Mouse (Mus musculus): ENCODE measurements around the gene Gm8926.
"Not testable (repeated sequence)": the region's sequence is repeated elsewhere in the genome, so short reads cannot be mapped to it uniquely, and the experiment has no call there.

- not testable (repeated sequence) for TF ChIP-seq CTCF, EP300 (IDR thresholded peaks at IDR 0.05; ENCODE audit: low read depth)
These were observed at the start of gene Gm8926 for GRCm38 (mm10) chr5:11770248-11770647.
